Mouse (Mus musculus) heart, embryonic 13.5 days (tissue): ENCODE results near the gene Vmp1. TPM values are rescaled to one million over a fixed set of nuclear protein-coding genes. Genes with fewer than 3 reads are reported as not detected.

ENCODE experiments used
- ATAC-seq: fragments of 200-750 bp; cut with Nextera tagmentation; 2 replicates; pipeline ENCODE4 v1.8.0; 2017; ENCODE audit warnings: moderate TSS enrichment; ENCODE audit not compliant: insufficient number of reproducible peaks, low FRiP score, low TSS enrichment; ENCODE audit errors: extremely low read depth
- H3K27ac ChIP-seq: fragments of 300-500 bp; sonication (generic); replicated peaks from 2 replicates; pipeline ENCODE4 v1.5.1; 2015; ENCODE audit warnings: moderate library complexity, mild to moderate bottlenecking, inconsistent platforms
- H3K27me3 ChIP-seq: fragments of 300-500 bp; sonication (generic); replicated peaks from 2 replicates; pipeline ENCODE4 v1.6.1; 2015; ENCODE audit warnings: mild to moderate bottlenecking, inconsistent platforms
- H3K36me3 ChIP-seq: fragments of 300-500 bp; sonication (generic); 2 replicates; pipeline ENCODE4 v1.6.1; 2015; ENCODE audit warnings: mild to moderate bottlenecking, inconsistent platforms
- H3K4me1 ChIP-seq: fragments of 300-500 bp; sonication (generic); 2 replicates; pipeline ENCODE4 v1.6.1; 2015; ENCODE audit warnings: inconsistent platforms
- H3K4me2 ChIP-seq: fragments of 300-500 bp; sonication (generic); 2 replicates; pipeline ENCODE4 v1.6.1; 2015; ENCODE audit warnings: inconsistent platforms, mild to moderate bottlenecking, moderate library complexity
- H3K4me3 ChIP-seq: fragments of 300-500 bp; sonication (generic); 2 replicates; pipeline ENCODE4 v1.5.1; 2015; ENCODE audit warnings: moderate library complexity, mild to moderate bottlenecking, inconsistent platforms
- H3K9ac ChIP-seq: fragments of 300-500 bp; sonication (generic); 2 replicates; pipeline ENCODE4 v1.6.1; 2015; ENCODE audit warnings: inconsistent platforms, mild to moderate bottlenecking, moderate library complexity
- H3K9me3 ChIP-seq: fragments of 300-500 bp; sonication (generic); 2 replicates; pipeline ENCODE4 v1.6.1; 2016; ENCODE audit warnings: inconsistent platforms
- WGBS: fragments of 180-500 bp; shearing (Covaris S2); methylation state at CpG from one replicate; pipeline ENCODE4 v1.1.7; 2015; ENCODE audit warnings: mixed read lengths; 5-methylcytosine and 5-hydroxymethylcytosine counted together
- polyA plus RNA-seq: library from polyadenylated mRNA; unstranded; fragments of >200 nt; fragmentation: Nextera tagmentation; extraction: Ambion mirVana; gene quantifications from 2 replicates; pipeline ENCODE4 v1.2.1, GENCODE M21; 2015

Gene Vmp1
- 85.3 and 93.2 TPM in 2 replicates for polyA plus RNA-seq

GRCm38 (mm10) chr11:86683395-86684125 lies at the start of gene Vmp1, which contains the start of gene Ptrh2:
TSS of gene Vmp1 (minus strand) at chr11:86683836.
TSS of gene Ptrh2 (plus strand) at chr11:86683985.
- Histone ChIP-seq H3K9ac (peak within 1 kb of the TSS; percentile 92), H3K36me3 (peaks cover 13% of the 10 kb centered on the region), H3K27me3 (no peaks in the 10 kb centered on the region), H3K4me1 (peaks cover 53% of the 10 kb centered on the region), H3K4me2 (peak within 1 kb of the TSS; percentile 94), H3K4me3 (peak within 1 kb of the TSS; percentile 87), H3K9me3 (no peaks in the 10 kb centered on the region), H3K27ac (peak within 1 kb of the TSS; percentile 92)
- WGBS, result under 1% methylated on average over 56 of the region's 56 CpGs
- ATAC-seq, result peak; percentile 83

- Histone ChIP-seq H3K4me2 (peak overlapping the region; percentile 51), H3K4me1 (peaks cover 43% of the 10 kb centered on the region), H3K4me3 (no peak overlapping the region), H3K9me3 (no peaks in the 10 kb centered on the region), H3K27me3 (no peaks in the 10 kb centered on the region), H3K27ac (peak overlapping the region; percentile 90), H3K9ac (no peak overlapping the region), H3K36me3 (peaks cover 84% of the 10 kb centered on the region)
- WGBS, result 42% methylated on average over 2 of the region's 2 CpGs
- ATAC-seq, result peak; percentile 79
Measured at GRCm38 (mm10) chr11:86731443-86731842, 47.8 kb upstream of the Vmp1 start.

GRCm38 (mm10) chr11:86725607-86726006 lies 42.0 kb upstream of the Vmp1 start:
- no peak for ATAC-seq
- no peak overlapping the region for H3K27ac ChIP-seq
- peaks cover 78% of the 10 kb centered on the region for H3K36me3 ChIP-seq

GRCm38 (mm10) chr11:86724982-86725381 lies 41.3 kb upstream of the Vmp1 start:
- peaks cover 81% of the 10 kb centered on the region for H3K36me3 ChIP-seq
- H3K9ac ChIP-seq, result no peak overlapping the region
- no peaks in the 10 kb centered on the region for H3K27me3 ChIP-seq
- no peak overlapping the region for H3K27ac ChIP-seq
- H3K4me2 ChIP-seq, result no peak overlapping the region
- H3K9me3 ChIP-seq, result no peaks in the 10 kb centered on the region
- WGBS, result 81% methylated on average over 7 of the region's 7 CpGs
- ATAC-seq, result no peak
- H3K4me3 ChIP-seq, result no peak overlapping the region
- H3K4me1 ChIP-seq, result no peaks in the 10 kb centered on the region

More at GRCm38 (mm10) chr11:86725607-86726006, 42.0 kb upstream of the Vmp1 start:
- no peak overlapping the region for H3K4me3 ChIP-seq
- H3K9ac ChIP-seq, result no peak overlapping the region
- H3K9me3 ChIP-seq, result no peaks in the 10 kb centered on the region
- H3K4me1 ChIP-seq, result peaks cover 1% of the 10 kb centered on the region
- H3K4me2 ChIP-seq, result no peak overlapping the region
- no peaks in the 10 kb centered on the region for H3K27me3 ChIP-seq

- WGBS, result 85% methylated on average over 3 of the region's 3 CpGs
- Histone ChIP-seq H3K4me1 (no peaks in the 10 kb centered on the region), H3K36me3 (peaks cover 82% of the 10 kb centered on the region)
Measured at GRCm38 (mm10) chr11:86724004-86724403, 40.4 kb upstream of the Vmp1 start.

GRCm38 (mm10) chr11:86719390-86719789 lies 35.8 kb upstream of the Vmp1 start:
- Histone ChIP-seq H3K36me3 (peaks cover 83% of the 10 kb centered on the region), H3K4me1 (no peaks in the 10 kb centered on the region), H3K4me3 (no peak overlapping the region), H3K4me2 (no peak overlapping the region), H3K9ac (no peak overlapping the region), H3K27ac (no peak overlapping the region), H3K9me3 (no peaks in the 10 kb centered on the region), H3K27me3 (no peaks in the 10 kb centered on the region)
- no peak for ATAC-seq
- 87% methylated on average over 8 of the region's 8 CpGs for WGBS

More at GRCm38 (mm10) chr11:86724004-86724403, 40.4 kb upstream of the Vmp1 start:
- ATAC-seq, result no peak
- no peak overlapping the region for H3K9ac ChIP-seq
- no peak overlapping the region for H3K4me2 ChIP-seq
- H3K9me3 ChIP-seq, result no peaks in the 10 kb centered on the region
- H3K4me3 ChIP-seq, result no peak overlapping the region
- no peaks in the 10 kb centered on the region for H3K27me3 ChIP-seq
- no peak overlapping the region for H3K27ac ChIP-seq

GRCm38 (mm10) chr11:86718369-86718768 lies 34.7 kb upstream of the Vmp1 start:
- Histone ChIP-seq H3K9ac (no peak overlapping the region), H3K9me3 (no peaks in the 10 kb centered on the region), H3K36me3 (peaks cover 82% of the 10 kb centered on the region), H3K27me3 (no peaks in the 10 kb centered on the region), H3K27ac (no peak overlapping the region), H3K4me1 (no peaks in the 10 kb centered on the region), H3K4me3 (no peak overlapping the region), H3K4me2 (no peak overlapping the region)
- ATAC-seq, result no peak
- 95% methylated on average over 3 of the region's 3 CpGs for WGBS

GRCm38 (mm10) chr11:86717306-86718065 lies 33.9 kb upstream of the Vmp1 start:
- Histone ChIP-seq H3K4me2 (no peak overlapping the region), H3K27me3 (no peaks in the 10 kb centered on the region), H3K36me3 (peaks cover 81% of the 10 kb centered on the region), H3K4me1 (no peaks in the 10 kb centered on the region), H3K9ac (no peak overlapping the region), H3K4me3 (no peak overlapping the region), H3K9me3 (no peaks in the 10 kb centered on the region), H3K27ac (no peak overlapping the region)
- WGBS, result 88% methylated on average over 6 of the region's 6 CpGs
- ATAC-seq, result no peak

GRCm38 (mm10) chr11:86714606-86715005 lies 31.0 kb upstream of the Vmp1 start:
- H3K27me3 ChIP-seq, result no peaks in the 10 kb centered on the region
- peak overlapping the region; percentile 5 for H3K27ac ChIP-seq
- ATAC-seq, result no peak
- H3K4me3 ChIP-seq, result no peak overlapping the region
- H3K9ac ChIP-seq, result no peak overlapping the region
- H3K4me1 ChIP-seq, result peaks cover 4% of the 10 kb centered on the region; the same call in 1 of the 2 replicates
- H3K9me3 ChIP-seq, result no peaks in the 10 kb centered on the region
- peaks cover 87% of the 10 kb centered on the region for H3K36me3 ChIP-seq
- no peak overlapping the region for H3K4me2 ChIP-seq

- H3K27me3 ChIP-seq, result no peaks in the 10 kb centered on the region
- no peaks in the 10 kb centered on the region for H3K4me1 ChIP-seq
- peaks cover 97% of the 10 kb centered on the region for H3K36me3 ChIP-seq
- no peak overlapping the region for H3K4me2 ChIP-seq
- no peak overlapping the region for H3K4me3 ChIP-seq
- H3K9ac ChIP-seq, result no peak overlapping the region; the same call in 1 of the 2 replicates
- H3K27ac ChIP-seq, result no peak overlapping the region
- WGBS, result 93% methylated on average over 4 of the region's 4 CpGs
- H3K9me3 ChIP-seq, result no peaks in the 10 kb centered on the region
- ATAC-seq, result no peak
Measured at GRCm38 (mm10) chr11:86701151-86701550, 17.5 kb upstream of the Vmp1 start.

GRCm38 (mm10) chr11:86695461-86695860 lies 11.8 kb upstream of the Vmp1 start:
- Histone ChIP-seq H3K27ac (no peak overlapping the region), H3K4me2 (no peak overlapping the region), H3K36me3 (peaks cover 97% of the 10 kb centered on the region), H3K9ac (no peak overlapping the region), H3K9me3 (no peaks in the 10 kb centered on the region), H3K4me3 (no peak overlapping the region), H3K27me3 (no peaks in the 10 kb centered on the region), H3K4me1 (no peaks in the 10 kb centered on the region)
- 74% methylated on average over 4 of the region's 4 CpGs for WGBS
- ATAC-seq, result no peak
